Mouse (Mus musculus): ENCODE results near the gene Dgkg. TPM values are rescaled to one million over a fixed set of nuclear protein-coding genes. Genes with fewer than 3 reads are reported as not detected.

Gene Dgkg
- total RNA-seq, 1 experiment from 2014 or later: 5.8 TPM

Other genes with a start within 250 kb of the Dgkg start
- 3.3 and 4.4 TPM in 2 replicates for gene Etv5, start 217.5 kb downstream of the Dgkg start, total RNA-seq (2017)
- gene Crygs, start 154.4 kb upstream of the Dgkg start, total RNA-seq (2017): not detected in 2 replicates
- gene Tbccd1, start 200.4 kb upstream of the Dgkg start, total RNA-seq (2017): 31.8 and 39.5 TPM in 2 replicates
- 95.9 and 103 TPM in 2 replicates for gene Dnajb11, start 200.6 kb upstream of the Dgkg start, total RNA-seq (2017)
- not detected in 2 replicates for gene Ahsg, start 234.1 kb upstream of the Dgkg start, total RNA-seq (2017)

All from common myeloid progenitor, adult 5-6 weeks (primary cell).